In the genomic region with DNA sequence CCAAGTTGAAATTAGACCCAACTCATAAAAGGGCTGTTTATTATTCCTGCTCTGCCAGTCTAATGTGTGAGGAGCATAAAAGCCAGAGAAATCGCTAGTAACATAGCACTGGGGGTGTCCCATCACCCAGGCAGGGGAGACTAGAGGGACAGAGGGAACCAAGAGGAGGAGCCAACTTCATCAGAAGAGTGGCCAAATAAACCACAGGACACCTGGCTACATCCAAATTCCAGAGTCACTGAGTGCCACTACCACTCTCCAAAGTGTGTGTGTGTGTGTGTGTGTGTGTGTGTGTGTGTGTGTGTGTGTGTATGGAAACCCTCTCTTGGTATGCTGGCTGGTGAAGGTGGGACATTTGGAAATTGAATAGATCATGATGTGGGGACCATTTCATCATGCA, we compare ENCODE assay signal across 37 mouse cellular contexts. TPM values are rescaled to one million over a fixed set of nuclear protein-coding genes. Genes with fewer than 3 reads are reported as not detected.
"Had no signal": no experiment of that assay in that cellular context is flagged by ENCODE, and none has a peak within 500 bp of the region (broad histone marks: within the 10 kb centered on the region; RNA-seq: fewer than 3 reads in every experiment).

No protein-coding gene starts in this region.

- ATAC-seq: liver, embryonic 12.5 days; liver, postnatal 0 days; lung, postnatal 0 days; midbrain, embryonic 13.5 days; midbrain, embryonic 15.5 days; midbrain, embryonic 16.5 days had no signal

- H3K9me3 ChIP-seq: limb, embryonic 10.5 days; limb, embryonic 12.5 days; limb, embryonic 13.5 days; limb, embryonic 15.5 days; liver, embryonic 12.5 days; liver, embryonic 13.5 days; liver, embryonic 15.5 days; lung, embryonic 15.5 days; midbrain, embryonic 10.5 days; midbrain, embryonic 12.5 days; midbrain, embryonic 13.5 days; midbrain, embryonic 15.5 days; neural tube, embryonic 12.5 days; neural tube, embryonic 13.5 days had no signal

- DNase-seq: liver; liver, embryonic 13.5 days; liver, postnatal 0 days; lung, adult 18-20 months; lung, adult 2 months; lung, embryonic 14.5 days; lung, postnatal 10 days; lung, postnatal 14 days; lung, postnatal 36 days; lung, postnatal 4 days; midbrain, embryonic 14.5 days had no signal

- H3K27me3 ChIP-seq: limb, embryonic 13.5 days; limb, embryonic 15.5 days; lung, embryonic 15.5 days; midbrain, embryonic 12.5 days; midbrain, embryonic 15.5 days; neural tube, embryonic 12.5 days; neural tube, embryonic 13.5 days had no signal

- H3K9ac ChIP-seq: limb, embryonic 12.5 days; limb, embryonic 13.5 days; limb, embryonic 15.5 days; liver, embryonic 12.5 days; liver, embryonic 13.5 days; liver, embryonic 14.5 days; liver, embryonic 15.5 days; liver, postnatal 0 days; lung, embryonic 14.5 days; lung, embryonic 15.5 days; midbrain, embryonic 12.5 days; midbrain, embryonic 13.5 days; midbrain, embryonic 15.5 days; neural tube, embryonic 12.5 days; neural tube, embryonic 13.5 days had no signal

- H3K4me3 ChIP-seq: limb, embryonic 10.5 days; limb, embryonic 12.5 days; limb, embryonic 13.5 days; limb, embryonic 15.5 days; liver, embryonic 12.5 days; liver, embryonic 13.5 days; liver, embryonic 15.5 days; lung, embryonic 15.5 days; megakaryocyte, embryonic 14.5 days; midbrain, embryonic 10.5 days; midbrain, embryonic 12.5 days; midbrain, embryonic 13.5 days; midbrain, embryonic 15.5 days; myocyte; neural tube, embryonic 12.5 days; neural tube, embryonic 13.5 days had no signal

- H3K36me3 ChIP-seq: limb, embryonic 10.5 days; limb, embryonic 12.5 days; limb, embryonic 13.5 days; limb, embryonic 15.5 days; liver, embryonic 12.5 days; liver, embryonic 13.5 days; liver, embryonic 15.5 days; lung, embryonic 15.5 days; midbrain, embryonic 10.5 days; midbrain, embryonic 12.5 days; midbrain, embryonic 13.5 days; midbrain, embryonic 15.5 days; neural tube, embryonic 12.5 days; neural tube, embryonic 13.5 days had no signal

- H3K4me2 ChIP-seq: limb, embryonic 12.5 days; limb, embryonic 13.5 days; limb, embryonic 15.5 days; liver, embryonic 11.5 days; liver, embryonic 12.5 days; liver, embryonic 13.5 days; liver, embryonic 15.5 days; lung, embryonic 14.5 days; lung, embryonic 15.5 days; midbrain, embryonic 11.5 days; midbrain, embryonic 12.5 days; midbrain, embryonic 13.5 days; midbrain, embryonic 15.5 days; neural tube, embryonic 12.5 days; neural tube, embryonic 13.5 days had no signal

- H3K27ac ChIP-seq: limb, embryonic 10.5 days; limb, embryonic 12.5 days; limb, embryonic 13.5 days; limb, embryonic 15.5 days; liver, embryonic 12.5 days; liver, embryonic 13.5 days; liver, embryonic 14.5 days; liver, embryonic 15.5 days; lung, embryonic 15.5 days; macrophage; midbrain, embryonic 10.5 days; midbrain, embryonic 12.5 days; midbrain, embryonic 13.5 days; midbrain, embryonic 15.5 days; neural tube, embryonic 12.5 days; neural tube, embryonic 13.5 days had no signal

RNA-seq across cellular contexts. Expression of a gene that starts 32.2 kb away (rescaled TPM):
- total RNA-seq: megakaryocyte progenitor cell, adult 5-6 weeks; megakaryocyte, adult 5-6 weeks; megakaryocyte-erythroid progenitor cell, adult 5-6 weeks; monocyte, adult 5-6 weeks had no signal
- polyA plus RNA-seq: limb, embryonic 10.5 days; limb, embryonic 11.5 days; limb, embryonic 12.5 days; liver, embryonic 11.5 days; liver, postnatal 0 days; macrophage; midbrain, embryonic 10.5 days had no signal

RNA-seq across cellular contexts. Expression of a gene that starts 49.3 kb away (rescaled TPM):
- total RNA-seq: megakaryocyte progenitor cell, adult 5-6 weeks; megakaryocyte-erythroid progenitor cell, adult 5-6 weeks; monocyte, adult 5-6 weeks had no signal
